Mouse (Mus musculus): ENCODE data around the gene Ezh1. TPM values are rescaled to one million over a fixed set of nuclear protein-coding genes. Genes with fewer than 3 reads are reported as not detected.
A peak's percentile ranks its signal among the peaks of the same experiment; 100 is the strongest.

Ezh1 gene
- polyA plus RNA-seq, 1 experiment from 2014 or later, result 12.1 TPM

DNA sequence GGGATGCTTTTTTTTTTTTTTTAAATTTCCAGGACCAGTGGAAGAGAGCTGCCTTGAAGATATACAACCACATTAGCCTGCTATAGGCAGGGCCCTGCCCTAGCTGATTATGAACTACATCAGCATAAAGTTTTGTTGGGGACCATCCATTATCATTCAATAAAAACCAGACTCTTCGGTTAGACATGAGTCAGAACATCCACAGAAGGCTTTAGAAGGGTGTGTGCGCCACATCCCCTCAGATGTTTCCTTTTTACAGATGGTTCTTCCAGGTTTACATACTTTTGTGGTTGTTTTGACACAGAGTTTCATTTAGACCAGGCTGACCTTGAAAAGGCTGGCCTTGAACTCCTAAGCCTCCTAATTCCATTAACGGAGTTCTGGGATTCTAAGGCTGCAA is 1.9 kb downstream of the Ezh1 start:
- Histone ChIP-seq H3K4me1 (0 out of 2 replicates have a peak, but pooled peaks cover 11% of the 10 kb centered on the region), H3K9me3 (replicated peaks) (no peaks in the 10 kb centered on the region), H3K27me3 (peaks cover 9% of the 10 kb centered on the region; the same call in 1 of the 2 replicates), H3K4me2 (no peak overlapping the region), H3K27ac (no peak overlapping the region), H3K9ac (no peak overlapping the region), H3K4me3 (no peak overlapping the region), H3K36me3 (ENCODE audit: poor library complexity, severe bottlenecking) (no peaks in the 10 kb centered on the region)
- 93% methylated on average over 3 of the region's 3 CpGs for WGBS
- no peak for ATAC-seq

DNA sequence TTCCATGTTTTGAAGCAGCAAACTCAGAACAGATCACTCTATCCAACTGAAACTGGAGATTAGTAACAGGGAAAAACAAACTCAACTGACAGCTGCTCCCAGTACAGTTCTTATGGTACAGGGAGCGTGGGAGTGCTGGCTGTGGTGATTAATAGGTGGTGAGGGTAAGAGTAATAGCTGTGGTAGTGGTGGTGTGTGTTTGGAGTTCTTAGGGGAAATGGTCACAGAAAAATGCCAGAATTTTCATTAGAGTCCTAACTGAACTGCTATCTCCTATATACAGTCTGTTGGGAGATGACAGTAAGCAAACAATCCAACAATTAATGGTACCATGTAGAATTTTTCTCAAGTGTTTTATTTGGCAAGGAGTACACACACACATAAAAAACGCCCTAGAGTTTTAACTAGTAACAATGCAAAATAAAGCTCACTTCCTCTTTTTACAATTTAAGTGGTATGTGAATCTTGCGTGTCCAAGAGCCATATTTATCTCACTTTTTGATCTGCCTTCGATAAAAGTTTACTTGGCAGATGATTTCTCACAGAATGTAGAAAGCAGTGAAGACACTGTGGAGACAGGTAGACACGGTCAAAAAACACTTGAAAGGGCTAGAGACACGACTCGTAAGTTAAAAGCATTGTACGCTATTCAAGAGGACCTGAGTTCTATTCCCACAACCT is 4.8 kb downstream of the Ezh1 start:
- Histone ChIP-seq H3K4me1 (0 out of 2 replicates have a peak, but pooled peaks cover 8% of the 10 kb centered on the region), H3K9ac (no peak overlapping the region), H3K27me3 (no peaks in the 10 kb centered on the region), H3K36me3 (ENCODE audit: poor library complexity, severe bottlenecking) (no peaks in the 10 kb centered on the region), H3K4me3 (no peak overlapping the region), H3K27ac (no peak overlapping the region), H3K4me2 (no peak overlapping the region), H3K9me3 (replicated peaks) (no peaks in the 10 kb centered on the region)
- 92% methylated on average over 8 of the region's 8 CpGs for WGBS
- ATAC-seq, result no peak

DNA sequence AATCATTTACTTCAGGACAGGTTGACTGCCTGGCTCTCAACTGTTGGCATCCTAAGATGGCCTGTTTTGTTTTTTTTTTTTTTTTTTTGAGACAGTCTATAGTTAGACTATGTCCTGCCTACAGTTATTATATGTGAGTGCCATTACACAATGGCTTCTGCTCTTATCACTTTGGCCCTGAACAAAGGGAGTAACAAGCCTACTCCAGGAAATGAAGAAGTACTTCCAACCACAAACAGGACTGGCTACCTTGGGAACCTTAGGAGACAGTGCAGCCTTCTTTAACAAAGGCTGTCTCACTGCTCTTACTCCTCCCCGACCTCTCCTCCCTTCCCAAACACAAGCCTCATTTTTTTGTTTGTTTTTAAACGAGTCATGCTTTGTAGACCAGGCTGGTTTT is 5.4 kb downstream of the Ezh1 start:
- WGBS, result 64% methylated on average over 2 of the region's 2 CpGs
- no peak overlapping the region for H3K4me3 ChIP-seq
- H3K36me3 ChIP-seq (ENCODE audit: poor library complexity, severe bottlenecking), result no peaks in the 10 kb centered on the region
- no peaks in the 10 kb centered on the region for H3K27me3 ChIP-seq
- H3K9me3 ChIP-seq (replicated peaks), result no peaks in the 10 kb centered on the region
- 0 out of 2 replicates have a peak, but pooled peaks cover 8% of the 10 kb centered on the region for H3K4me1 ChIP-seq
- no peak overlapping the region for H3K4me2 ChIP-seq
- no peak for ATAC-seq
- no peak overlapping the region for H3K27ac ChIP-seq
- H3K9ac ChIP-seq, result no peak overlapping the region

DNA sequence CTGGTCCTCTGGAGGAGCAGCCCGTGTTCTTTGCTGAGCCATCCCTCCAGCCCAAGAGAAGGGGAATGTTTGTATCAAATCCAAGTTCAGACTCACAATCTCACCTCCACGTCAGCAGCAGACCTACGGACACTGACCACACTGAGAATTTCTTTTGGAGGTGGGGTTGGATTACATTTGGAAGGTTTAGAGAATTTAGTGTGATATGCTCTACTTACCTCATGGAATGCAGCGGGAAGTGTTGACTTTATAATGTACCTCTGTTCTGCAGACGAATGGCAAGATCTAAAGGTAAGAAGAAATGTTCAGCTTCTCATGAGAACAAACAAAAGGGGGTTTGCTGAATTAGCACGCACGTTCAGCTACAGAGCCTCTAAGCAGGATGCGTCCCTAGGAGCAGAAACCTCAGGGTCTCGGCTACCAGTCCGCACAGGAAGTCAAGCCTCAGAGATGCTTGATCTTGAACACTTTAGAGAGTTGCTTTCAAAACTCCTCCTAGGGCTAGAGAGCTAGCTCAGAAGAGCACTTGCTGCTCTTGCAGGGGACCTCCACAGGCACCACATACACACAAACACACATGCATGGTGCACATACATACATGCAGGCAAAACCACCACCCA is 7.7 kb downstream of the Ezh1 start:
- Histone ChIP-seq H3K27ac (no peak overlapping the region), H3K36me3 (ENCODE audit: poor library complexity, severe bottlenecking) (peaks cover 16% of the 10 kb centered on the region; the same call in 1 of the 2 replicates), H3K9me3 (replicated peaks) (no peaks in the 10 kb centered on the region), H3K4me3 (no peak overlapping the region), H3K9ac (no peak overlapping the region), H3K4me2 (no peak overlapping the region), H3K27me3 (no peaks in the 10 kb centered on the region), H3K4me1 (no peaks in the 10 kb centered on the region)
- 82% methylated on average over 10 of the region's 10 CpGs for WGBS
- ATAC-seq, result no peak

DNA sequence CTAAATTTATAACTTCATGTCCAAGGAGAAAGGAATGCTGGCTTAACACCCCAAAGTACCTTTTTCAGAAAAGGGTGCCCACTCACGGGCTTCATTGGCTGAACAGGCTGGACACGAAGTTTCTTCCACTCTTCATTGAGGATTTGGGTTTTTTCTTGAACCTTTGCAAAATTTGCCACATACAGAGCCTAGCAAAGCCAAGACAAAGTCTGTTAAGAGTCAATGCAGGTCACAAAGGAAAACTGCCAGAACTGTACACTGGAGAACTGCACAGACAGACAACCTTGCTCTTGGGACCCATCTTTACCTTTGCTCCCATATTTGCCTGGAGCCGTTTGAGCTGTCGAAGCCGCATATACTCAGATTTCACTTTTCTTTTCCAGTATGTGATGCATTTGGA is 9.3 kb downstream of the Ezh1 start:
- Histone ChIP-seq H3K9me3 (replicated peaks) (no peaks in the 10 kb centered on the region), H3K4me3 (no peak overlapping the region), H3K4me1 (no peaks in the 10 kb centered on the region), H3K27me3 (no peaks in the 10 kb centered on the region), H3K36me3 (ENCODE audit: poor library complexity, severe bottlenecking) (peaks cover 26% of the 10 kb centered on the region), H3K4me2 (no peak overlapping the region), H3K27ac (no peak overlapping the region), H3K9ac (no peak overlapping the region)
- 93% methylated on average over 5 of the region's 5 CpGs for WGBS
- no peak for ATAC-seq

DNA sequence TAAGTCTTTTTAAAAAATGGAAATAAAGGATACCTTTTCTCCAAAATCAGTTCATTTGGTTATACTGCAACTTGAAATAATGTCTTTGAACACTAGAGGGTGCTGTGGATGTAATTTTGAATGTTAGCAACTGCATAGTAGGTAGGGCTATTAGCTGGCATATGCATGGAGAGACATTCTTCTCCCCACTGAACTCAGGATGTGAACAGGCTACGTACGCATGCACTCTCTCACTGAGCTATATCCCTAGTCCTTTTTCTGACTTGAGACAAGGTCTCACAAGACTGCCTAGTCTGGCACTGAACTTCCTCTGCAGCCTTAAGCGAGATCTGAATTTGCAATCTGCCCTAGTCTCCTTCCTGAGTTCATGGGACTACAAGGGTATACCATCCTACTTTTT is 14.3 kb downstream of the Ezh1 start:
- Histone ChIP-seq H3K27ac (no peak overlapping the region), H3K27me3 (no peaks in the 10 kb centered on the region), H3K9me3 (replicated peaks) (no peaks in the 10 kb centered on the region), H3K9ac (no peak overlapping the region), H3K36me3 (ENCODE audit: poor library complexity, severe bottlenecking) (peaks cover 46% of the 10 kb centered on the region), H3K4me2 (no peak overlapping the region), H3K4me1 (no peaks in the 10 kb centered on the region), H3K4me3 (no peak overlapping the region)
- no peak for ATAC-seq
- 40% methylated on average over 3 of the region's 3 CpGs for WGBS

DNA sequence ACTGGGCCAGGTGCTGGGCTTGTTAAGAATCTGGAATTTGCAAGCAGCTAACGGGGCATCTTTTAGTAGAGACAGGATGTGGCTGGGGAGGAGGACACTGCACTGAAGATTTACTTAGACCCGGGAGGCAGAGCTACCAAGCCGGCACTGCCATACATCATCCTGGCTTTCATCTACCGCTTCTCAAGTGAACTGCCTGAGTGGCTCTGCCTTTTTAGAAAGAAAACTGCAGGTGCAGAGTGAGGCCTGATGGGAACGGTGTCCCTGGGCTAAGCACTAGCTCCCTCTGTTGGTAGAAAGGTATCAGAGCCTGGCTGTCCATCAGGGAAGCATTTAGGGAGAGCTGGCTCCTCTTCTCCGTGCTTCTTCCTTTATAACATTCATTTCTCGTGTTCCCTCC is 25.3 kb downstream of the Ezh1 start:
- ATAC-seq, result no peak
- Histone ChIP-seq H3K4me3 (no peak overlapping the region), H3K9me3 (replicated peaks) (no peaks in the 10 kb centered on the region), H3K9ac (0 out of 2 replicates have a peak overlapping the region, but pooled peaks have one; percentile 5), H3K4me1 (0 out of 2 replicates have a peak, but pooled peaks cover 4% of the 10 kb centered on the region), H3K27me3 (no peaks in the 10 kb centered on the region), H3K36me3 (ENCODE audit: poor library complexity, severe bottlenecking) (peaks cover 48% of the 10 kb centered on the region), H3K4me2 (no peak overlapping the region), H3K27ac (no peak overlapping the region)
- 19% methylated on average over 7 of the region's 7 CpGs for WGBS

DNA sequence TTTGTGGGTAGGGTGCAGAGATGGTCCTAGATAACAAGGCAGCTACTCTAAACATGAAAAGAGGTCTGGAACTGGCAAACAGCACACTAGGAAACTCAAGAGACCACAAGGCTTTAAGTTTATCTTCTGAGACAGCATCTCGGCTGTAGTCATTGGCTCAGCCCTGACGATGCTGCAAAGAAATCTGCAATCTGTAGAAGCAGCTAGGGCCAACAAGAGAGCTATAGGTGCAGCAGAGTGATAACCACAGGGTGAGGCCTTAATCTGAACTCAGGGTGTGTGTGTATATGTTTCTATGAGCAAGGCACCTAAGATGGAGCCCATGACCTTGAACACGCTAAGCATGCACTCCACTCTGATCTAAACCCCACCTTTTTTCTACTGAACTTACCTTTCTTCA is 26.7 kb downstream of the Ezh1 start:
- Histone ChIP-seq H3K27me3 (no peaks in the 10 kb centered on the region), H3K4me2 (no peak overlapping the region), H3K4me1 (0 out of 2 replicates have a peak, but pooled peaks cover 4% of the 10 kb centered on the region), H3K9me3 (replicated peaks) (no peaks in the 10 kb centered on the region), H3K27ac (no peak overlapping the region), H3K9ac (no peak overlapping the region), H3K4me3 (no peak overlapping the region), H3K36me3 (ENCODE audit: poor library complexity, severe bottlenecking) (peaks cover 53% of the 10 kb centered on the region)
- WGBS, result 92% methylated on average over 3 of the region's 3 CpGs
- no peak for ATAC-seq

DNA sequence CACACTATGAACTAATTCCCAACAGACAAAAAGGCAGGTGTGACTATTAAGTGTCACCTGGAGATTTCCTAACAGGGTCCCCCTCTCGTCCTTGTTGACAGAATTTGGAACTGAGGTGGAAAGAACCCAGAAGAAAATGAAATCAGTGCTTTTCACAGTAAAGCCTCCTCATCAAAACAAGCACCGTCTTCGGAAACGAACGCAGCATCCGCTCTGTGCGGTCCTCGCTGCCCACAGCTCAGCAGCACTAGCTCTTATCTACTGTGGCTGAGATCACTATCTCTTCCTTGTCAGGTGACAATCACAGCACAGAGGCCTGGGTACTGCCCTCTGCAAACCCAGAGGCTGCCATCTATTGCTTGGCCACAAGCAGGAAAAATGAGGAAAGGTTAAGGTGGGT is 30.1 kb downstream of the Ezh1 start:
- Histone ChIP-seq H3K27ac (no peak overlapping the region), H3K4me1 (0 out of 2 replicates have a peak, but pooled peaks cover 4% of the 10 kb centered on the region), H3K9ac (no peak overlapping the region), H3K4me3 (no peak overlapping the region), H3K9me3 (replicated peaks) (no peaks in the 10 kb centered on the region), H3K36me3 (ENCODE audit: poor library complexity, severe bottlenecking) (peaks cover 47% of the 10 kb centered on the region), H3K4me2 (no peak overlapping the region), H3K27me3 (no peaks in the 10 kb centered on the region)
- no peak for ATAC-seq
- WGBS, result 92% methylated on average over 8 of the region's 8 CpGs

DNA sequence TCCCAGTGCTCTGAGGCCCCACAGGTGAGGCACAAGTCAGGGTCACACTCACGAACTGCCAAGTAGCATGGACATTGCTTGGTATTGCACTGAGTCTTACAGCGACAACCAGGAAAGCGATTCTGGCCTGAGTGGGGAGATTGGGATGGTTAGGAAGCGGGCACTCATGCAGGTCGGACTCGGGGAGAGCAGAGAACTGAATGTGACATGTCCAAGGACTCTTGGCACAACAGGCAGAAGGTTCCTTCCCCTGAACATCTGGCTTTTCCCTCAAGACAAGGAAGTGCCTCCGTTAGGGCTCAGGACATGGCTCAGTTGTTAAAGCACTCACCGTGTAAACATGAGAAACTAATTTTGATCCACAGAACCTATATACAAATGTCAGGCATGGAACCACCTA is 30.7 kb downstream of the Ezh1 start:
- 90% methylated on average over 8 of the region's 8 CpGs for WGBS
- peaks cover 4% of the 10 kb centered on the region; the same call in 1 of the 2 replicates for H3K4me1 ChIP-seq
- ATAC-seq, result no peak
- no peak overlapping the region for H3K9ac ChIP-seq
- no peak overlapping the region for H3K4me3 ChIP-seq
- no peaks in the 10 kb centered on the region for H3K9me3 ChIP-seq (replicated peaks)
- H3K4me2 ChIP-seq, result no peak overlapping the region
- H3K36me3 ChIP-seq (ENCODE audit: poor library complexity, severe bottlenecking), result peaks cover 47% of the 10 kb centered on the region
- H3K27ac ChIP-seq, result no peak overlapping the region
- H3K27me3 ChIP-seq, result no peaks in the 10 kb centered on the region

DNA sequence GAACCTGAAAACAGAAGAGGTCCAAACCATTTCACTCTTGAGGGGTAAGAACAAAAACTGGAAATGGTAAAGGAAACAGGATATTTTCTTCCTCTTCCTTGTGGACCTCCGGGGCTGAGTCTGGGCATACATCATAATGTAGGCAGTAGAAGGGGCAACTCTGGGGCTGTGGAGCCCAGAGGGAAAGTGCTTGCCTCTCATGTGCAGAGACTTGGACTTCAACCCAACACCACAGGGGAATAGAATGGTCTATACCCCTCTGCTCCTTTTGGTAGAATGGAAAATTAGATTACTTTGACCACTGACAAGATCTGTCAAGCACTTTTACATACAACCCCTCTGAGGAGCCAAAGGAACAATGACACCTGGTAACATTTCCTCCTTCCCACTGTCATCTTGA is 31.2 kb downstream of the Ezh1 start:
- Histone ChIP-seq H3K9me3 (replicated peaks) (no peaks in the 10 kb centered on the region), H3K27ac (no peak overlapping the region), H3K9ac (no peak overlapping the region), H3K36me3 (ENCODE audit: poor library complexity, severe bottlenecking) (peaks cover 47% of the 10 kb centered on the region), H3K27me3 (no peaks in the 10 kb centered on the region), H3K4me3 (no peak overlapping the region), H3K4me2 (no peak overlapping the region), H3K4me1 (peaks cover 8% of the 10 kb centered on the region)
- whole genome bisulfite sequencing, result 89% methylated on average over 1 of the region's 1 CpGs
- no peak for ATAC-seq

DNA sequence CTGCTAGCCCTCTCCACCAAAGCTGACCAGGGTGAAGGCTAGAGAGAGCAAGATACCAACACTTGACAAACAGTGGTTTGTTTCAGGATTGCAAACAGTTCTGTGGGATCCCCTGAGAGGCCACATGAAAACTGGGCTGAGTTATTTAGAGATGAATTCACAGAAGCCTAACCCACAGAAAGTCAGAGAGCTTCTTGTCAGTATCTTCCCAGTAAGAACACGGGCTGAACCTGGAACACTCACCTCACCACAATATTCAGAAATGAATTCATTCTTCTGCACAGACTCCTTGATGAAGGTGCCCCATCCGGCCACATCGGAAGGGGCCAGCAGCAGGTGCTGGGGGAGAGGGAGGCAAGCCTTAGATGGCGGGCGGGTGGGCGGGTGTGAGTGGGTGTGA is 31.6 kb downstream of the Ezh1 start:
- peaks cover 13% of the 10 kb centered on the region for H3K4me1 ChIP-seq
- no peaks in the 10 kb centered on the region for H3K9me3 ChIP-seq (replicated peaks)
- no peak overlapping the region for H3K4me3 ChIP-seq
- H3K9ac ChIP-seq, result no peak overlapping the region
- 83% methylated on average over 6 of the region's 6 CpGs for WGBS
- no peak overlapping the region for H3K27ac ChIP-seq
- H3K4me2 ChIP-seq, result no peak overlapping the region
- no peak for ATAC-seq
- no peaks in the 10 kb centered on the region for H3K27me3 ChIP-seq
- peaks cover 45% of the 10 kb centered on the region for H3K36me3 ChIP-seq (ENCODE audit: poor library complexity, severe bottlenecking)

All from forebrain, embryonic 13.5 days (tissue).